Mouse (Mus musculus): ENCODE measurements around the gene Rragb.

DNA sequence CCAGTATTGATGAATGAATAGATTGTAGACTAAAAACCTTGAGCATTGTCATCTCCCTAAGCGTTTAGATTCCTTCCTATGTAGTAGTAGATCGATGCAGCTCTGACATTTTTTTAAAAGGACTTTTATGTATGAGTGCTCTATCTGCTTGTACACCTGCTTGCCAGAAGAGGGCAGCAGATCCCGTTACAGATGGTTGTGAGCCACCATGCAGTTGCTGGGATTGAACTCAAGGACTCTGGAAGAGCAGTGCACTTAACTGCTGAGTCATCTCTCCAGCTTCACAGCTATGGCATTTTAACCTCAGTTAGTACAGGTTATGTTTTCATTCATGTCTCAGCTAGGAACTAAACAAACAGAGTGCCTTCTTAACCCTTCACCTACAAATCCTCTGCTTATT is 15.5 kb downstream of the Rragb start:
- peak; percentile 48 for TF ChIP-seq CTCF (conservative IDR thresholded peaks at IDR 0.05; ENCODE audit: low read length)
- TF ChIP-seq NANOG (IDR thresholded peaks at IDR 0.05; ENCODE audit: borderline replicate concordance, low read length): no peak
